Mouse (Mus musculus) intestine, postnatal 0 days (tissue): ENCODE results near the gene Ccl7. TPM values are rescaled to one million over a fixed set of nuclear protein-coding genes. Genes with fewer than 3 reads are reported as not detected.
A peak's percentile ranks its signal among the peaks of the same experiment; 100 is the strongest.

Experiments
- ATAC-seq: fragments of 200-750 bp; cut with Nextera tagmentation; 2 replicates; pipeline ENCODE4 v1.8.0; 2017; ENCODE audit warnings: mild to moderate bottlenecking, moderate TSS enrichment, moderate library complexity
- H3K27ac ChIP-seq: fragments of 300-500 bp; sonication (generic); 2 replicates; pipeline ENCODE4 v1.5.1; 2014; ENCODE audit warnings: mild to moderate bottlenecking, low read depth, low read length, moderate library complexity
- H3K27me3 ChIP-seq: fragments of 300-500 bp; sonication (generic); replicated peaks from 2 replicates; pipeline ENCODE4 v1.6.1; 2014; ENCODE audit warnings: low read length, mixed read lengths; ENCODE audit not compliant: control insufficient read depth, insufficient read depth
- H3K36me3 ChIP-seq: fragments of 300-500 bp; sonication (generic); 2 replicates; pipeline ENCODE4 v1.6.1; 2014; ENCODE audit warnings: mild to moderate bottlenecking, moderate library complexity; ENCODE audit not compliant: control insufficient read depth, insufficient read depth
- H3K4me1 ChIP-seq: fragments of 300-500 bp; sonication (generic); replicated peaks from 2 replicates; pipeline ENCODE4 v1.6.1; 2014; ENCODE audit warnings: antibody characterized with exemption, low read length, mixed read lengths; ENCODE audit not compliant: control insufficient read depth, insufficient read depth
- H3K4me2 ChIP-seq: fragments of 300-500 bp; sonication (generic); replicated peaks from 2 replicates; pipeline ENCODE4 v1.6.1; 2014; ENCODE audit warnings: low read depth, mild to moderate bottlenecking, moderate library complexity
- H3K4me3 ChIP-seq: fragments of 300-500 bp; sonication (generic); 2 replicates; pipeline ENCODE4 v1.5.1; 2014; ENCODE audit warnings: low read depth, low read length
- H3K9ac ChIP-seq: fragments of 300-500 bp; sonication (generic); 2 replicates; pipeline ENCODE4 v1.6.1; 2014; ENCODE audit warnings: mild to moderate bottlenecking, low read depth, low read length
- H3K9me3 ChIP-seq: fragments of 300-500 bp; sonication (generic); 2 replicates; pipeline ENCODE4 v1.6.1; 2016; ENCODE audit warnings: mixed run types; ENCODE audit not compliant: control insufficient read depth
- CTCF ChIP-seq: sonication (generic); IDR thresholded peaks from 2 replicates; pipeline ENCODE4 v1.5.1; 2016; ENCODE audit warnings: low read depth, mild to moderate bottlenecking, control low read depth, antibody characterized with exemption, moderate library complexity
- WGBS: fragments of 180-500 bp; shearing (Covaris S2); extraction: QIAGEN DNeasy Blood & Tissue Kit; methylation state at CpG from one replicate; pipeline ENCODE4 v1.1.7; 2014; 5-methylcytosine and 5-hydroxymethylcytosine counted together
- polyA plus RNA-seq: library from polyadenylated mRNA; unstranded; fragments of >200 nt; fragmentation: Nextera tagmentation; extraction: Ambion mirVana; gene quantifications from 2 replicates; pipeline ENCODE4 v1.2.1, GENCODE M21; 2015

The Ccl7 gene
- polyA plus RNA-seq, 1 experiment from 2014 or later: 2.6 TPM

DNA sequence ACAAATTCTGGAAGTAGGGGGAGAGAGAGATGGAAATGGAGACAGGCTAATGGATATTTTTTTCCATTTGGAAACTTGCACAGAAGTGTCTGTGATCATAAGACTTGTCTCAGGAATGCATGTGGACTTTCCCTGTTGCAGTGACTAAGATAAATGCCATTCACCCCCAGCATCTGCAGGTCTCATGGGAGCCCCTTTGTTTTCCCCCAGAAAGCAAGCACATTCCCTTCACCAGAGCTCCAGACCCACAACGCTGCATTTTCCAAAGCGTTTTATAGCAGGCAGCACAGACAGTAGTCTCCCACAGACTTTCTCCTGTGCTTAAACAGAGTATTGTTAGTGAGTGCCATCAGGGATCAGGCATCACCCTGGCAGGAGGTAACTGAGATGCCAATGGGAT is 26.1 kb upstream of the Ccl7 start:
- WGBS: 27% methylated on average over 2 of the region's 2 CpGs
- Histone ChIP-seq H3K4me3 (no peak overlapping the region), H3K27ac (no peak overlapping the region), H3K27me3 (no peaks in the 10 kb centered on the region), H3K36me3 (no peaks in the 10 kb centered on the region), H3K9ac (no peak overlapping the region), H3K4me2 (no peak overlapping the region), H3K4me1 (no peaks in the 10 kb centered on the region), H3K9me3 (no peaks in the 10 kb centered on the region)
- no peak for TF ChIP-seq CTCF
- no peak for ATAC-seq

GRCm38 (mm10) chr11:82019793-82020192 is 25.7 kb upstream of the Ccl7 start:
- no peaks in the 10 kb centered on the region for H3K4me1 ChIP-seq
- no peak overlapping the region for H3K4me2 ChIP-seq
- no peaks in the 10 kb centered on the region for H3K27me3 ChIP-seq
- ATAC-seq: peak; percentile 63; the same call in 1 of the 2 replicates
- H3K36me3 ChIP-seq: no peaks in the 10 kb centered on the region
- no peak overlapping the region for H3K9ac ChIP-seq
- H3K9me3 ChIP-seq: no peaks in the 10 kb centered on the region
- H3K4me3 ChIP-seq: no peak overlapping the region
- H3K27ac ChIP-seq: no peak overlapping the region
- no peak for TF ChIP-seq CTCF

DNA sequence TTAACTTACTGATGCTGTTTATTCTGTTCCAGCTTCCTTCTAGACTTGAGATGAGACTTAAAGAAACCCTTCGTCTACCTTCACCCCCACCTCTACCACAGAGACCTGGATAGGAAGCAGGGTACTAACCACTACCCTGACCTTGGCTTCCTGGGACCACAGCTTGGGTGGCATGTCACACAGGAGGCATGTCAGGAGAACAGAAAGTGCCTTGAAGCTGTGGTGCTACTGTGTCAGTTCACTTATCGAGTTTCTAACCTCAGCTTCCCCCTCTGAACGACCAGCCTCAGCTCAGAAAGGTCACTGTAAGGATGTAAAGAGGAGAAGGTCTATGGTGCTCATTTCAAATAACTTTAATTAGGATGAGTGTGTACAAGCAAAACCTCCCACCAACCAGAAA is 24.1 kb upstream of the Ccl7 start:
- 61% methylated on average over 3 of the region's 3 CpGs for WGBS
- no peaks in the 10 kb centered on the region for H3K36me3 ChIP-seq

DNA sequence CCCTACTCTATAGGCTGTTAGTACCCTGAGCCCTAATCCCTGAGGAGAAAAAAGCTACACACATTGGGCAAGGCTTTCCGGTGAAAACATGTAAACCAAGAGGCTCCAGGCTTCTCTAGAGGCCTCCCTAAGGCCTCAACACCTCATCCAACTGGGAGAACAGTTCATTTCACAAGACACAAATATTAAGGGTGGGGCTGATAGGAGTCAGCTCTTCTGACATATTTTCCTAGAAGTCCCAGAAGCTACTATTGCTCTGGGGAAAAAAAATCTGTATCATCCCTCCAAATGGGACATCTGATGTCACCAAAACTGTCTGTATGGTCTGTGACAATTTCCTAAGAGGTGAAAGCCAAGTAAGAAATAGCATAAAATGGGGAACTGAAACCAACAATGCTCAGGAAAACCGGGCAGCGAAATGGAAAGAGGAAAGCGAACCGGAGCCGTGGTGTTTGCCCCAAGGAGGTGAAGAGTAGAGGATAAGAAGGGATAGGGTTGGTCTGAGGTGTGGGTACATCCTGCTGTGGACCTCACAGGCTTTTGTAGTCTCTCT is 22.9 kb upstream of the Ccl7 start:
- 92% methylated on average over 6 of the region's 6 CpGs for WGBS
- ATAC-seq: no peak

More for the DNA sequence above, 24.1 kb upstream of the Ccl7 start:
- Histone ChIP-seq H3K9ac (no peak overlapping the region), H3K9me3 (no peaks in the 10 kb centered on the region), H3K27me3 (no peaks in the 10 kb centered on the region), H3K4me3 (no peak overlapping the region), H3K4me2 (no peak overlapping the region), H3K27ac (no peak overlapping the region), H3K4me1 (no peaks in the 10 kb centered on the region)
- no peak for ATAC-seq
- no peak for TF ChIP-seq CTCF

GRCm38 (mm10) chr11:82023769-82024168 is 21.7 kb upstream of the Ccl7 start:
- H3K9ac ChIP-seq: no peak overlapping the region
- no peak for ATAC-seq
- no peak overlapping the region for H3K4me3 ChIP-seq
- no peak for TF ChIP-seq CTCF
- H3K4me2 ChIP-seq: no peak overlapping the region
- H3K27me3 ChIP-seq: no peaks in the 10 kb centered on the region
- 77% methylated on average over 4 of the region's 4 CpGs for WGBS
- no peaks in the 10 kb centered on the region for H3K36me3 ChIP-seq
- no peaks in the 10 kb centered on the region for H3K4me1 ChIP-seq
- no peaks in the 10 kb centered on the region for H3K9me3 ChIP-seq
- H3K27ac ChIP-seq: no peak overlapping the region

More for the DNA sequence above, 22.9 kb upstream of the Ccl7 start:
- no peak overlapping the region for H3K4me3 ChIP-seq
- H3K4me1 ChIP-seq: no peaks in the 10 kb centered on the region
- no peak overlapping the region for H3K9ac ChIP-seq
- no peak overlapping the region for H3K27ac ChIP-seq
- no peak overlapping the region for H3K4me2 ChIP-seq
- no peak for TF ChIP-seq CTCF
- H3K36me3 ChIP-seq: no peaks in the 10 kb centered on the region
- H3K9me3 ChIP-seq: no peaks in the 10 kb centered on the region
- H3K27me3 ChIP-seq: no peaks in the 10 kb centered on the region

DNA sequence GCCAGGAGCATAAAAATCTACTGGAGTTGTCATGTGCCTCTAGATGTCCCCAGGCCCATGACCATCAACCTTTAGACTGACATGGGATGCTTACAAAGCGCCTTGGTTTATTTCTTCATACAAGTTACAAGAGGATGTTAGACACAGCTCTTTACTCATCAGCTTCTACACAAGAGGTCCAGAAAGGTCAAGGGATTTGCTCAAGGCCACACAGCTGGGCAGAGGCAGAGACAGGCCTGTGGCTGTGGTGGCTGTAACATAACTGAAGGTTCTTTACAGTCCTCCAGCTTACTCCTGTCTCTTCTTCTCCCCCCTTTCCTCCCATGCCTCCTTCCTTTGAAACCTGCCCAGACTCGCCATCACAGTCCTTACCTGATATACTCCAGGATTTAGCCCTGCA is 15.3 kb upstream of the Ccl7 start:
- Histone ChIP-seq H3K9ac (no peak overlapping the region), H3K4me3 (no peak overlapping the region), H3K36me3 (no peaks in the 10 kb centered on the region), H3K9me3 (no peaks in the 10 kb centered on the region), H3K4me2 (no peak overlapping the region), H3K27me3 (no peaks in the 10 kb centered on the region), H3K27ac (no peak overlapping the region), H3K4me1 (no peaks in the 10 kb centered on the region)
- ATAC-seq: no peak
- 80% methylated on average over 2 of the region's 2 CpGs for WGBS
- no peak for TF ChIP-seq CTCF

DNA sequence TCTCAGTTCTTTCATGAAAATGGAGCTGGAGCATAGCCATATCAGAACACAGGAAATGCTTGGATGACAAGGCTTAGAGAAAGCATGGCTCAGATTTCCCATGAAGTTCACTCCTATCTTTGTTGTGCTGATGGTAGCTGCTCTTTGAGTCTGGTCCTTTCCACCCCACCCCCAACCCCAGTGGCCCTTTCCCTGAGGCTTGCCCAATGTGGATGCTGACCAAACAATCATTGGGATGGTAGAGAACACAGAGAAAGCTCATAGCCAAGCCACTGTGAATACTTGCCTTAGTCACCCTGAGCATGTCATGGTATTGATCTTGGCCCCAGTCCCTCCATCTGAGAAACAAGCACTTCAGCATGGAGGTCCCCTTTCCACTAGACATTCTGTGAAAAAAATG is 13.4 kb upstream of the Ccl7 start:
- H3K4me2 ChIP-seq: no peak overlapping the region
- no peaks in the 10 kb centered on the region for H3K4me1 ChIP-seq
- no peaks in the 10 kb centered on the region for H3K27me3 ChIP-seq
- H3K36me3 ChIP-seq: no peaks in the 10 kb centered on the region
- no peaks in the 10 kb centered on the region for H3K9me3 ChIP-seq
- no peak for ATAC-seq
- no peak overlapping the region for H3K27ac ChIP-seq
- no peak overlapping the region for H3K9ac ChIP-seq
- TF ChIP-seq CTCF: no peak
- no peak overlapping the region for H3K4me3 ChIP-seq
